Mouse (Mus musculus) erythroblast, embryonic 14.5 days (primary cell): ENCODE data around the gene Dnaja1. TPM values are rescaled to one million over a fixed set of nuclear protein-coding genes. Genes with fewer than 3 reads are reported as not detected.

Source experiments
- H3K27me3 ChIP-seq: 2 replicates; pipeline ENCODE4 v1.6.1; 2012; ENCODE audit warnings: inconsistent platforms; ENCODE audit not compliant: control insufficient read depth
- H3K36me3 ChIP-seq: 2 replicates; pipeline ENCODE4 v1.6.1; 2012; ENCODE audit warnings: mild to moderate bottlenecking, inconsistent platforms; ENCODE audit not compliant: control insufficient read depth
- H3K4me1 ChIP-seq: 2 replicates; pipeline ENCODE4 v1.6.1; 2012; ENCODE audit warnings: inconsistent platforms; ENCODE audit not compliant: control insufficient read depth
- H3K4me3 ChIP-seq: replicated peaks from 2 replicates; pipeline ENCODE3; 2012; ENCODE audit warnings: moderate library complexity, mild to moderate bottlenecking, inconsistent platforms
- H3K9me3 ChIP-seq: 2 replicates; pipeline ENCODE4 v1.6.1; 2012; ENCODE audit warnings: low read length, inconsistent platforms, mixed read lengths; ENCODE audit not compliant: control insufficient read depth
- GATA1 ChIP-seq: IDR thresholded peaks from 2 replicates; pipeline ENCODE4 v1.6.1; 2012; ENCODE audit warnings: low read length, inconsistent platforms, mixed read lengths
- TAL1 ChIP-seq: IDR thresholded peaks from 3 replicates; pipeline ENCODE4 v1.6.1; 2012; ENCODE audit warnings: low read length, inconsistent platforms, mixed read lengths
- polyA plus RNA-seq: library from polyadenylated mRNA; stranded (reverse); fragments of >175 nt; gene quantifications from 2 replicates; pipeline ENCODE4 v1.2.3, GENCODE M21; 2012

Dnaja1 gene
- polyA plus RNA-seq, 1 experiment, result 3.9 TPM

GRCm38 (mm10) chr4:40697059-40697458 lies 24.9 kb upstream of the Dnaja1 start:
- H3K4me1 ChIP-seq, result peaks cover 5% of the 10 kb centered on the region
- TF ChIP-seq TAL1 (no peak), GATA1 (no peak)
- no peaks in the 10 kb centered on the region for H3K27me3 ChIP-seq
- H3K4me3 ChIP-seq, result no peak overlapping the region
- no peaks in the 10 kb centered on the region for H3K9me3 ChIP-seq
- peaks cover 37% of the 10 kb centered on the region for H3K36me3 ChIP-seq

DNA sequence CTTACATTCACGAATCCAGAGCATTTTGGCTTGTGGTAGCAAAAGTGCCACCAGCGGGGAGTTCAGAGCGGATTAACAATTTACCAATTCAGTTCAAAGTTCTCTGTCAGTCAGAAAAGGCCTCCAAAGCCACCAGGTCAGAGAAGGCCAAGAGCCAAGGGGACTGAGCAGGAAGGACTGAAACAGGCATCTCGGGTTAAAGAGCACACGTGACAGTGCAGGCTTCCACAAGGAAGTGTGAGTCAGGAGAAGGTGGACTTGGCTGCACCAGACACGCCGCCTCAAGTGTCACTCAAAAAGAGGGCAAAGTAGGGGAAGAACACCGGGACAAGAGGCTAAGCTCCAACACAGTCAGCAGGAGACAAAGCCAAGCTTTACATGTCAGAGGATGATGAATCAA lies 21.7 kb upstream of the Dnaja1 start:
- no peak for TF ChIP-seq TAL1
- no peak for TF ChIP-seq GATA1
- Histone ChIP-seq H3K4me1 (peaks cover 27% of the 10 kb centered on the region), H3K4me3 (no peak overlapping the region), H3K36me3 (peaks cover 9% of the 10 kb centered on the region), H3K27me3 (no peaks in the 10 kb centered on the region), H3K9me3 (no peaks in the 10 kb centered on the region)

GRCm38 (mm10) chr4:40701796-40702195 lies 20.2 kb upstream of the Dnaja1 start:
- peaks cover 27% of the 10 kb centered on the region for H3K4me1 ChIP-seq
- peaks cover 4% of the 10 kb centered on the region for H3K36me3 ChIP-seq
- H3K27me3 ChIP-seq, result no peaks in the 10 kb centered on the region
- no peaks in the 10 kb centered on the region for H3K9me3 ChIP-seq
- TF ChIP-seq TAL1, result no peak
- no peak for TF ChIP-seq GATA1
- no peak overlapping the region for H3K4me3 ChIP-seq

DNA sequence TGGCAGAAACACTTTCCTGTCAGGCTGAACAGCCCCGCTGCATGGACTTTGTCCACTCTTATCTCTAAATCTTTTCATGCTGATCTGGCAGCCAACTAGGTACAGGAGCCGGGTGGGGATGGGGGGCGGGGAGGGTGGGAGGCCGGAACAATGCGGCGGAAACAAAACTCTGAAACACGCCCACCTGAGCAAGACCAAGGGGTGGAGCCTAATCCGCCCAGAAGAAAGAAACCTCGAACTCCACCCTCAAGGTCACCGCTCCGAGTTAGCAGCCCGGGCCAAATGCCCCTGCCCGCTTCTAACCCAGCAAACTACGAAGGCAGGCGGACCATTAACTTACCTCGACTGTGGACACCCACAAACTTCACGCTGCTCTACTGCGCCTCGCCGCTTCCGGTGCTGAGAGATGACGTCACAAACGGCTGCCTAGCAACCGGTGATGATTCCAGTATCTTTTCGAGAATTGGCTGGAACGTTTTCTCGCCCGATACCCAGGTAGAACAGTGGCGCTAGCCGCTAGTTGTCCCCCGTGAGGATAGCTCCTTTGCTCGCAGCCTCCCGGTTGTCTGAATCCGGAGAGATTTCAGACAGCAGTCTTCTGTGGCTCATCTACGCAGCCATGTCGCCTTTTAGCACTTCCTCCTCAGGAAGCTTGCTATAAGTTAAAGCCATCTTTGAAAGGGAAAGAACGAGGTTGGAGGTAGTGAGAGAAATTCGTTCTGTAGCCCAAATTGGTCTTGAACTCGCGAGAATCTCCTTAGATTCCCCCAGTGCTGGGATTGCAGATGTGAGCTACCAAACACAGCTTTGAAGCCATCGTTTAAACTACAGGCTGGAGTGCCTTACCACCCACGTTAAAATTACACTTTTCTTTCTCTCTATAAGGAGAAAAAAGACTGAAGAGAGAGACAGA lies 18.9 kb upstream of the Dnaja1 start, which contains the start of gene Aptx:
Gene Aptx (minus strand): TSS at position 398 of the 913 bp plus-strand sequence.
- H3K27me3 ChIP-seq, result no peaks in the 10 kb centered on the region
- peaks cover 27% of the 10 kb centered on the region for H3K4me1 ChIP-seq

DNA sequence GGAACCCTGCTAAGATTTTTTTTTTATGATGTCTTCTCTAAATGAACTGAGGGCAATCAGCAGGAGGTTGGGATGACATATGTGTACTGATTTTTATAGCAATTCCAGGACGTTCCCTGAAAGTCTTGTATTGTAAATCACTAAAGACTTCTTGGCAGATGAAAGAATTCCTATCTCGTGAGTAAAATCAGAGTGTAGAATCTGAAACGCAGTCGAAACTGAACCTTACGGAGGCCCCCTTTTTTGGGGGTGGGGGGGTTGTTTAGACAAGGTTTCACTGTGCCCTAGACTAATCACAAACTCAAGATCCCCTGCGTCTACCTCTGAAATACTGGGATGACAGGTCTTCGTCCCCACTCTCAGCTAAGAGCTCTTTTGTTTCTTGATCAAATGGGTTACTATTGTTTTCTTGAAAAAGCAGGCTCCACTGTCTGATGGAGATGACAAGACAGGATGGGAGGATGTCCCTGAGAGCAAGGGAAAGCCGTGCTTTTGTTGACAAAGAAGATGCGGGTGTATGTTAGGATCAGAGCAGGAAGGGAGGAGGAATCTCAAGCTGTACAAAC lies 18.2 kb upstream of the Dnaja1 start:
- TF ChIP-seq GATA1 (no peak), TAL1 (no peak)
- H3K9me3 ChIP-seq, result no peaks in the 10 kb centered on the region
- peaks cover 27% of the 10 kb centered on the region for H3K4me1 ChIP-seq
- H3K36me3 ChIP-seq, result no peaks in the 10 kb centered on the region
- H3K4me3 ChIP-seq, result peak overlapping the region; percentile 91
- H3K27me3 ChIP-seq, result no peaks in the 10 kb centered on the region

More for the DNA sequence above, 18.9 kb upstream of the Dnaja1 start, which contains the start of gene Aptx:
- Histone ChIP-seq H3K4me3 (peak within 1 kb of the TSS; percentile 91), H3K36me3 (no peaks in the 10 kb centered on the region), H3K9me3 (no peaks in the 10 kb centered on the region)
- no peak for TF ChIP-seq GATA1
- TF ChIP-seq TAL1, result no peak

- TF ChIP-seq TAL1, result no peak
- no peak for TF ChIP-seq GATA1
- Histone ChIP-seq H3K4me1 (peaks cover 14% of the 10 kb centered on the region), H3K4me3 (no peak overlapping the region), H3K9me3 (no peaks in the 10 kb centered on the region), H3K27me3 (no peaks in the 10 kb centered on the region; the same call in 1 of the 2 replicates), H3K36me3 (no peaks in the 10 kb centered on the region)
Measured at GRCm38 (mm10) chr4:40717141-40717540, 4.8 kb upstream of the Dnaja1 start.

GRCm38 (mm10) chr4:40720910-40721309 lies 1.0 kb upstream of the Dnaja1 start:
- H3K4me3 ChIP-seq, result no peak overlapping the region
- no peaks in the 10 kb centered on the region for H3K27me3 ChIP-seq
- H3K36me3 ChIP-seq, result peaks cover 21% of the 10 kb centered on the region
- peaks cover 43% of the 10 kb centered on the region for H3K4me1 ChIP-seq
- H3K9me3 ChIP-seq, result no peaks in the 10 kb centered on the region
- TF ChIP-seq TAL1 (no peak), GATA1 (no peak)

- TF ChIP-seq TAL1 (no peak), GATA1 (no peak; the same call in 1 of the 2 replicates)
- Histone ChIP-seq H3K36me3 (peaks cover 41% of the 10 kb centered on the region), H3K9me3 (no peaks in the 10 kb centered on the region), H3K4me1 (peaks cover 54% of the 10 kb centered on the region), H3K4me3 (peak overlapping the region; percentile 79), H3K27me3 (no peaks in the 10 kb centered on the region)
Measured at GRCm38 (mm10) chr4:40722687-40723460, 924 bp downstream of the Dnaja1 start.
